Mouse (Mus musculus): Measurements from ENCODE around the gene Tmem178b.

Tmem178b gene

GRCm38 (mm10) chr6:40019396-40019795 is 146.3 kb downstream of the Tmem178b start:
- DNase-seq: no peak

- DNase-seq: no peak
Measured at GRCm38 (mm10) chr6:40023592-40024335, 150.7 kb downstream of the Tmem178b start.

GRCm38 (mm10) chr6:40024336-40024934 is 151.4 kb downstream of the Tmem178b start:
- DNase-seq: no peak

DNA sequence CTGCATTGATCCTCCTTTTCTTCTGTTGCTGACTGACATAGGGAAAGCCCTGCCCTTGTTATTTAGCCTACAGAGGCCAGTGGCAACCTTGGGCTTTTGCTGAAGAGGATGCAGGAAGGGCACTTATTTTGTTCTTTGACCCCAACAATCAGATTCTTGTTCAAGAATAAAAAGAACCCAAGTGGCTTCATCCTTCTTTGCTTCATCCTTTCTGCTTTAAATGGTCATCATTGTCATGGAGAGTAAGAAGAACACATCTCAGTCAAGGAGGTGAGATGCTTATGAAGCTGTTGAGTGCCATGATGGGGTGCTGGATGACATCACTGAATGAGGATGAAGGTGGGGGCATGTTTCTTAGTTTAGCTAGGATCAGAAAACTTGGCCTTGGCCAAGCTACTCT is 159.8 kb downstream of the Tmem178b start:
- no peak for DNase-seq

DNA sequence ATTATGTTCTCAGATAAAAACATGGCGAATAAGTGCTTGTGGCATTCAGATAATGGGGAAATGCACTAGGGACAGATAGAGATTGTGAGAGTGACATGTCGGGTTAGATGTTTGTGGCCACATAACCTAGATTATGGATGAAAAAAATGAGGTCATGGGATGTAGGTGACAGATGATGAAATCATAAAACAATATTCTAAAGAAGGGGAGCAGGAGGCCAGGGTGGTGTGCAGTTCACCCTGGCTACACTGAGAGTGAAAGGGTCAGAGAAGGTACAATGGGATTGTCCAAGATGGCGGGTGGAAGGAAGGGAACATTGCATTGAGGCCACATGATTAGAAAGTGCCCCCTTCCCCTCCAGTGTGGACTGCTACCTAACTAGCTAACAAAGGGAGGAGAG is 160.9 kb downstream of the Tmem178b start:
- no peak for DNase-seq

DNA sequence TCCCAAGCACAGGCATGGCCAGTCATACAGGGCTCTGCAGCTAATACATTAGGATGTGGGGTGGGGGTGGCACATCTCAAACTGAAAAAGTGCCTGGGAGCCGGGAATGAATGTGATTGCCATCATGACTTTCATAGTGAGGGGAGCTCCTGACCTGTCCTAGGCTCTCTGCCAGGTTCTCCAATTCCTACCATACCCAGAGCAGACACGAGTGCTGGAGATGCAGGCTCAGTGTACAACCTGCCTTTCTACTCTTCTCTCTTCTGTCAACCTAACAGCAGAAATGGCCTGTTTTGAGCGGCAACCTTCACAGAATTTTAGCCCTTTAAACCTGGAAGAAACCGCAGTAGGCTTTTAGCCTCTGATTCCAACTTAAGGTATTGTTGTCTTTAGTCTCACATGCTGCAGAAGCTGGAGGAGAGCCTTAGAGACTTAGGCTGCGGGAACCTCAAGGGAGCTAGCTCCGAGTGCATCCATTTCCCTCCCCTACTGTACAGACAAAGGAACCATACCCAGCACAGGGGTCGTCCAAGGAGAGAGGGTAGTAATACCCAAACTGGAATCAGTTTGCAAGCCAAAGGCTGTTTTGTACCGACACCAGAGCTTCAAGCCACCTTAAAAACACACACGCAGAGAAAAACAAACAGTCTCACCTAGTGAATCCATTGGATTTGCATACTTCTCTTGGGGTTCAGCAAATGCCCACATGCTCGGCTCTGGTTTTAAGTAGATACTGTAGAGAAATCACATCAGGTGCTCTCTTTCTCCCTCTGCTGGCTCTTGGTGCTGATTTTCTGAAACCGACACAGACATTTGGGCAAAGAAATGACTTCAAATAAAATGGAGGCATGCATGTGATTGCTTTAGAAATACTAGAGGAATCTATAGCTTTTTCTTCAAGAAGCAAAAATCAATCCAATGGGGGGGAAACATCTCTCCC is 176.2 kb downstream of the Tmem178b start:
- DNase-seq: no peak

GRCm38 (mm10) chr6:40049909-40050484 is 176.9 kb downstream of the Tmem178b start:
- no peak for DNase-seq

DNA sequence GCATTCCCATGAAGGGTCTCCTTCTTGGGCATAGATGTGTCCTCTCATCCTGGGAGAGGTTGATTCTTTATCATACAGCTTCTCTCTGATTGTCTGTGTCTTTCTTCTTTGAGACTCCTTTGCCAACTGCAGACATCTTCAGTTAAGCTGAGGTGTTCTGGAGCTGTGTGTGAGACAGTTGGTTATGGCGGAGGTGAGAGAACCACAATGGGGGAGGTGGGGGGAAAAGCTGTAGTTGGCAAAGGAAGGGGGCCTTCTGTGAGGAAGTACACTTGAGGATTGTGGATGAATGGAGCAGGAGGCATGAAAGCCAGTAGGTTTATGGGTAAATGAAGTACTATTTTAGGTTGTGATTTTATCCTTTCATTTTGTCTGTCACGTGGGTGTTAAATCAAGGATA is 178.6 kb downstream of the Tmem178b start:
- no peak for DNase-seq

GRCm38 (mm10) chr6:40052593-40052992 is 179.5 kb downstream of the Tmem178b start:
- DNase-seq: no peak

DNA sequence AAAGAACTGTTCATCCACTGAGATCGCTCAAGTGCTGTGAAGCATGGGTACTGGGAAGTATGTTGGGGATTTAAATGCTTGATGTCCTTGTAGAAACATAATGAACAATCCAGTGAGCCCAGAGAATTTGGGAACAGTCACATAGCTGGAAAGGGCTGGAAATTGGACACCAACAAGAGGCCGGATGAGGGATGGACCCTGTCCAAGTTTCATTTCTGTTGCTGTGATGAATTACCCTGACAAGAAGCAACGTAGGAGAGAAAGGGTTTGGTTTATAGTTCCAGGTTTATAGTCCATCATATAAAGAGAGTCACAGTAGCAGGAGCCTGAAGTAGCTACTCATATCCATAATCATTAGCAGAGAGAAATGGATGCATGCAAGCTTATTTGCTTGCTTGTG is 186.4 kb downstream of the Tmem178b start:
- no peak for DNase-seq

- DNase-seq: no peak
Measured at GRCm38 (mm10) chr6:40061327-40062189, 188.5 kb downstream of the Tmem178b start.

- DNase-seq: no peak
Measured at GRCm38 (mm10) chr6:40062190-40062501, 189.1 kb downstream of the Tmem178b start.

GRCm38 (mm10) chr6:40063438-40063837 is 190.4 kb downstream of the Tmem178b start:
- DNase-seq: no peak

GRCm38 (mm10) chr6:40063899-40064298 is 190.8 kb downstream of the Tmem178b start:
- DNase-seq: no peak

GRCm38 (mm10) chr6:40064342-40064741 is 191.3 kb downstream of the Tmem178b start:
- no peak for DNase-seq

DNA sequence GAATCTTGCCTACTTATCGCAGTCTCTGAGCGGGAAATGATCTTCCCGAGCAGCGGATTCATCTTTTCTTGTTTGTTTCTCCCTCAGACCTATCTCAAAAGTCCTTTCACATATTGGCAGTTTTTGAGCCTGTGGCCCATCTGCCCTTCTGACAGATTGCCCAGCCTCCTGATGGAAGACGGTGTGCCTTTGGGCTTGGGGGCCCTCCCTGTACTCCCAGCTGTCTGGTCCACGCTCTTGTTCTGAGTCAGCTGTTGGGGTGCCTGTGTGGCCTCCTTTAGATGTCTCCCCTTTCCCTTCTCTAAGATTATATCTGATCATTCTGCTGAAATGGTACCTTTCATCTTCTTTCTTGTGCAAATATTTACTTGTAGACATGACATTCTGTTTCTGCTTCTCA is 195.4 kb downstream of the Tmem178b start:
- no peak for DNase-seq

DNA sequence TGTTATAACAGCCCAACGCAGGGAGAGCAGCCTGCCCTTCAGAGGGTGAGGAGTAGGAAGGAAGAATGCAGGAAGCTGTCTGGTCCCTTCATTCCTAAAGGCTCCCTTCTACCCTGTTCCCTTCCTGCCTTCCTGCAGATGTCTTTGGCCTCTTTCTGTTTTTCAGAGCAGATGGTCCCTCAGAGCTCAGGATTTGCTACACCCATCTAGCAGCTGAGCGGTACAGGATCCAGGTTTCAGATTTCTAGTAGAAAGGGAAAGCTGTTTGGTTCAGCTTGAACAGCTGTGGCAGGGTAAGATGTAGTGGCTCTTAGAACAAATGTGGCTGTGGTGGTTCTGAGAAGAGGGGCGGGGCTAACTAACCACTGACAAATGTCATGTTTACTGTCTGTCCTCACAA is 197.9 kb downstream of the Tmem178b start:
- DNase-seq: no peak

GRCm38 (mm10) chr6:40076089-40076488 is 203.0 kb downstream of the Tmem178b start:
- no peak for DNase-seq

GRCm38 (mm10) chr6:40076670-40077313 is 203.7 kb downstream of the Tmem178b start:
- DNase-seq: no peak

DNA sequence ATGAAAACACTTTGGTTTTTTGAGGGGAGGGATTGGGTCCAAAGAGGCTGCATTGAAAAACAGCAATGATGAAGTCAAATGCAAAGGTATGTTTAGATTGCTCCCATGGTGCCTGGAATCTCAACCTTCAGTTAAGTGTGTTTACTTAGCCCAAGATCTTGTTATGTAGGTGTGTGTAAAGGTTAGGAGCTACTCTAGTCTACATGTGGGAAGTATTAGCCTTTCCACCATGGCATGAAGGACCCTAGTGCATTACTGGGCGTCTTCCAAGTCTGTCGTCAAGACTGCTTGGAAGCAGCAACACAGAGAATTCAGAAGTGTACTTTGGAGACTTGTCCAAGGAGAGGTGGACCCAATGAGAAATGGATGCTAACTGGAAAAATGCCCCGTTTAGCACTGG is 205.3 kb downstream of the Tmem178b start:
- no peak for DNase-seq

GRCm38 (mm10) chr6:40083726-40084125 is 210.7 kb downstream of the Tmem178b start:
- no peak for DNase-seq

GRCm38 (mm10) chr6:40091250-40091651 is 218.2 kb downstream of the Tmem178b start:
- DNase-seq: no peak

Measured in liver (tissue).